Mouse (Mus musculus) ES-E14 (cell line): ENCODE measurements around the gene Pidd1. TPM values are rescaled to one million over a fixed set of nuclear protein-coding genes. Genes with fewer than 3 reads are reported as not detected.

Experiments
- DNase-seq: peaks from one replicate; pipeline ENCODE4 v3.0.0-alpha.2; 2013; ENCODE audit warnings: low read depth, low spot score
- H3K27ac ChIP-seq: 2 replicates; pipeline ENCODE4 v1.5.1; 2012; ENCODE audit warnings: low read depth, mild to moderate bottlenecking, low read length, moderate library complexity, mixed read lengths; ENCODE audit not compliant: poor library complexity, insufficient read depth, severe bottlenecking
- H3K36me3 ChIP-seq: 2 replicates; pipeline ENCODE4 v1.6.1; 2012; ENCODE audit warnings: mild to moderate bottlenecking, low read length, moderate library complexity, mixed read lengths; ENCODE audit not compliant: control insufficient read depth, poor library complexity, insufficient read depth, severe bottlenecking
- H3K4me1 ChIP-seq, 2 experiments: fragments of 150-350 bp in 1 of 2; sonication (generic) in 1 of 2; 2 replicates each; pipeline ENCODE4 v1.6.1; 2012; ENCODE audit warnings: low read length in 2 of 2, mild to moderate bottlenecking in 1 of 2, mixed read lengths in 1 of 2; ENCODE audit not compliant: control insufficient read depth in 2 of 2, insufficient read depth in 2 of 2, poor library complexity in 1 of 2
- H3K4me3 ChIP-seq, 2 experiments: fragments of 150-350 bp in 1 of 2; sonication (generic) in 1 of 2; 2 replicates each; pipeline ENCODE4 v1.5.1; 2012; ENCODE audit warnings: low read length in 2 of 2, low read depth in 1 of 2, mild to moderate bottlenecking in 1 of 2, mixed read lengths in 1 of 2; ENCODE audit not compliant: insufficient read depth in 1 of 2, poor library complexity in 1 of 2, severe bottlenecking in 1 of 2
- H3K9ac ChIP-seq: 2 replicates; pipeline ENCODE4 v1.6.1; 2012; ENCODE audit warnings: low read depth, mild to moderate bottlenecking, low read length, mixed read lengths; ENCODE audit not compliant: poor library complexity, insufficient read depth, severe bottlenecking
- H3K9me3 ChIP-seq: fragments of 150-350 bp; sonication (generic); 2 replicates; pipeline ENCODE4 v1.6.1; 2012; ENCODE audit warnings: low read depth, mild to moderate bottlenecking, low read length; ENCODE audit not compliant: control insufficient read depth, insufficient read depth
- CHD2 ChIP-seq: IDR thresholded peaks from 2 replicates; pipeline ENCODE4 v1.6.1; 2014; ENCODE audit warnings: mild to moderate bottlenecking, low read depth, low read length, inconsistent platforms
- HCFC1 ChIP-seq: IDR thresholded peaks from 2 replicates; pipeline ENCODE4 v1.6.1; 2012; ENCODE audit warnings: low read length, inconsistent platforms, borderline replicate concordance; ENCODE audit not compliant: insufficient read depth
- MAFK ChIP-seq: IDR thresholded peaks from 2 replicates; pipeline ENCODE4 v1.6.1; 2014; ENCODE audit warnings: mild to moderate bottlenecking, low read depth, low read length, inconsistent platforms; ENCODE audit not compliant: insufficient read depth
- ZC3H11A ChIP-seq: IDR thresholded peaks from 2 replicates; pipeline ENCODE4 v1.6.1; 2012; ENCODE audit warnings: low read depth, mild to moderate bottlenecking, inconsistent platforms, low read length, borderline replicate concordance
- ZNF384 ChIP-seq: IDR thresholded peaks from 2 replicates; pipeline ENCODE4 v1.6.1; 2012; ENCODE audit warnings: low read depth, low read length, inconsistent platforms
- in situ Hi-C, 2 experiments: fragments of 600-800 bp; cut with MboI; formaldehyde crosslinking; loops; one replicate each; pipeline ENCODE4 v1.15.1; 2025; ENCODE audit warnings: low sequenced_read_pairs in 2 of 2, inconsistent platforms in 1 of 2; ENCODE audit not compliant: unreplicated experiment in 2 of 2
- total RNA-seq: library from RNA; depleted of rRNA; stranded (reverse); fragments of 300-350 nt; gene quantifications from 2 replicates; pipeline ENCODE4 v1.2.3, GENCODE M21; 2012; rRNA removed

The Pidd1 gene
- total RNA-seq: 23.4 and 36.0 TPM in 2 replicates

- peak within 1 kb of the TSS; percentile 83 for H3K9ac ChIP-seq
- TF ChIP-seq CHD2: no peak
- TF ChIP-seq HCFC1: peak; percentile 56; the same call in 1 of the 2 replicates
- H3K36me3 ChIP-seq: peaks cover 47% of the 10 kb centered on the region
- H3K9me3 ChIP-seq: no peaks in the 10 kb centered on the region
- H3K27ac ChIP-seq: peak within 1 kb of the TSS; percentile 14
- in situ Hi-C loops: no loop called here
- H3K4me3 ChIP-seq: peak within 1 kb of the TSS; percentile 61 to 89
- DNase-seq: peak; percentile 83
- H3K4me1 ChIP-seq: peaks cover 0 to 15% of the 10 kb centered on the region in 2 experiments; a peak in 2 of 4 replicates
Observed at GRCm38 (mm10) chr7:141443828-141444237, at the start of gene Pidd1. Gene Pidd1 (minus strand): TSS chr7:141444025.

DNA sequence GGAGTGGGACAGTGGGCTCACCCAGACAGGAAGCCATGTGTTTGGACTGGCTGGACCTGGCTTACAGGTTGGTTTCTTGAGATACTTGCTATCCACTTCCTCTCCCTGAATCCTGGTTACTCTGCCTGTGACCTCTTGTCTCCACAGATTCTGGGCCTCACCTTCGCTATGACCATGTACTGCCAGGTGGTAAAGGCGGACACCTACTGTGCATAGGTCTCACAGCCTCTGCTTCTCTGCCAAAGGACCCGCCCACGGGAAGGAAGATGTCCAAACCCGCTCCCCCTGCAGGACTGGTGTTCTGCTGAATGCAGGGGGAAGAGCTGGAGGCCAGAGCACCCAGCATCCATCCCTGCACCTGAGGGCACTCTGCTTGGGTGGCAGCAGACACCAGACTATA lies 48.9 kb upstream of the Pidd1 start:
- in situ Hi-C loops: no loop called here
- TF ChIP-seq MAFK: no peak
- no peaks in the 10 kb centered on the region for H3K9me3 ChIP-seq
- no peak overlapping the region for H3K4me3 ChIP-seq
- H3K27ac ChIP-seq: no peak overlapping the region
- H3K36me3 ChIP-seq: peaks cover 20% of the 10 kb centered on the region; the same call in 1 of the 2 replicates
- H3K9ac ChIP-seq: no peak overlapping the region
- no peak for DNase-seq
- no peaks in the 10 kb centered on the region for H3K4me1 ChIP-seq

DNA sequence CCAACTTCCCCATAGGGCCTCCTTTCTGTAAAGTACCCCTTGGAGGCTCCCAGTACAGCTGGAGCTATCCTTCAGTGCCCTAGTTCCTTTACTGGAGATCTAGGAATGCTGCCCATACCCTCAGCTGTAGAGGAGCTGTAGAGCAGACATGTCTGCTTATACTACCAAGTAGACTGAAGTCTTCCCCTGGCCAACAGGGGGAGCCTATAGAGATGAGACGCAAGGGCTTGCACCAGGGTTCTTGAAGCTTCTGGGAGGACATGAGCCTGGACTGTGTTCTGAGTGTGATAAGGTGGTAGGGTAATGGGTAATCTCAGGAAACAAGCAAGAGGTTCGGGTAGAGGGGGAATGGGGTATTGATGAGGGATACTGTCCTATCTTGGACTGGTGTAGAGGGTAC lies 47.3 kb upstream of the Pidd1 start:
- DNase-seq: no peak
- Histone ChIP-seq H3K9me3 (no peaks in the 10 kb centered on the region), H3K36me3 (peaks cover 25% of the 10 kb centered on the region; the same call in 1 of the 2 replicates), H3K27ac (no peak overlapping the region), H3K4me3 (no peak overlapping the region), H3K4me1 (no peaks in the 10 kb centered on the region), H3K9ac (no peak overlapping the region)
- in situ Hi-C loops: no loop called here
- TF ChIP-seq MAFK (no peak), CHD2 (no peak), HCFC1 (no peak), ZNF384 (no peak), ZC3H11A (no peak)

DNA sequence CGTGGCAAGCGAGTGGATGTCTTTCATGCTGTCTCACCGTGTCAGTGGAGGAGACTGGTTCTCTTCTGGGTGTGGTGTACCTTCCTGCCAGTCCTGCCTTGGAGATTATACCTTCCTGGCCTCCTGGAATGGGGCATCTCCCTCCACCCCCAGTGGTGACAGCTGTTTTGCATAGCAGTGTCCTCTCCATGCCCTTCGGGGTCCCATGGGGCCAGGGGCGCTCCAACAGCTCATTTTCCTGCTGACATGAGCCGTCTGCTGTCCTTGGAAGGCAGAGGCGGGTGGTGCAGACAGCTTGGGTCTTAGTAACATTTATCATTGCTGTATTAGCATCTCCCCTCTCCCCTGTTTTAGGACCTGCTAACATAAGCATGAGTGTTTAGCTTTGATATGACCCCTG lies 43.3 kb upstream of the Pidd1 start:
- no peak for TF ChIP-seq ZNF384
- no peak for TF ChIP-seq ZC3H11A
- TF ChIP-seq MAFK: no peak
- TF ChIP-seq HCFC1: no peak
- TF ChIP-seq CHD2: no peak
- Histone ChIP-seq H3K36me3 (peaks cover 17% of the 10 kb centered on the region; the same call in 1 of the 2 replicates), H3K9me3 (no peaks in the 10 kb centered on the region), H3K4me3 (no peak overlapping the region), H3K27ac (no peak overlapping the region), H3K4me1 (peaks cover 1 to 3% of the 10 kb centered on the region in 2 experiments; a peak in 2 of 4 replicates), H3K9ac (no peak overlapping the region)
- in situ Hi-C loops: no loop called here
- no peak for DNase-seq

DNA sequence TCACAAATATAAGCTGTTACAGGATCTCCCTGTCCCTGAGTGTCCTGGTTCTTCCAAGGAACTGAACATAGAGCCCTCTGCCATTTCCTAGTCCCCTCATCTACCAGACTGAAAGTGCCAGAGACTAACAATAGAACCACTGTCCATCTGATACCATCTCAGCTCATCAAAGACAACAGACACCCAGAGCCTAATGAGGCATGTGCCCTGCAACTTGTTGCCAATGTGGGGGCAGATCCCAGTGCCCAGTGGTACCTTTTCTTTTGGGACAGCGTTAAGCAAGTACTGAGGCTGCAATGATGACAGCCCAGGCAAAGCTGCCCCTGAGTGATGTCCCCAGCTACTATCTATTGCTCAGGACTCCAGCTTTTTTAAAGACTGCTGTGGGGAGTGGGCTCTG lies 42.4 kb upstream of the Pidd1 start:
- Histone ChIP-seq H3K27ac (no peak overlapping the region), H3K9ac (no peak overlapping the region), H3K9me3 (no peaks in the 10 kb centered on the region), H3K4me3 (no peak overlapping the region), H3K4me1 (peaks cover 1 to 6% of the 10 kb centered on the region in 2 experiments; a peak in 2 of 4 replicates), H3K36me3 (peaks cover 10% of the 10 kb centered on the region; the same call in 1 of the 2 replicates)
- TF ChIP-seq HCFC1 (no peak), CHD2 (no peak), ZC3H11A (no peak), MAFK (no peak), ZNF384 (no peak)
- no peak for DNase-seq
- in situ Hi-C loops: no loop called here
